Mouse (Mus musculus): ENCODE results near the gene Gm9970.

GRCm38 (mm10) chr5:31251541-31252101 is 10.6 kb upstream of the Gm9970 start, which contains the start of gene Krtcap3:
- TF ChIP-seq POLR2A (IDR thresholded peaks at IDR 0.05; ENCODE audit: insufficient read depth, low read depth, low read length) (no peak), CTCF (IDR thresholded peaks at IDR 0.05) (no peak), EP300 (IDR thresholded peaks at IDR 0.05; ENCODE audit: insufficient read depth, low read depth, low read length) (no peak)

Measured in heart, adult 2 months (tissue).